Mouse (Mus musculus) B cell, adult (primary cell): ENCODE measurements around the gene Ints3. TPM values are rescaled to one million over a fixed set of nuclear protein-coding genes. Genes with fewer than 3 reads are reported as not detected.

Experiments used
- total RNA-seq: library from RNA; stranded (reverse); gene quantifications from 4 replicates; pipeline ENCODE4 v1.2.4, GENCODE M21; 2023; ENCODE audit not compliant: inconsistent age

Ints3 gene
- 50.8 to 61.1 TPM (median 56.2 TPM) in 4 replicates for total RNA-seq

GRCm38 (mm10) chr3:90433381-90434020 is at the start of gene Ints3:
Gene Ints3 (minus strand): TSS chr3:90433622.

DNA sequence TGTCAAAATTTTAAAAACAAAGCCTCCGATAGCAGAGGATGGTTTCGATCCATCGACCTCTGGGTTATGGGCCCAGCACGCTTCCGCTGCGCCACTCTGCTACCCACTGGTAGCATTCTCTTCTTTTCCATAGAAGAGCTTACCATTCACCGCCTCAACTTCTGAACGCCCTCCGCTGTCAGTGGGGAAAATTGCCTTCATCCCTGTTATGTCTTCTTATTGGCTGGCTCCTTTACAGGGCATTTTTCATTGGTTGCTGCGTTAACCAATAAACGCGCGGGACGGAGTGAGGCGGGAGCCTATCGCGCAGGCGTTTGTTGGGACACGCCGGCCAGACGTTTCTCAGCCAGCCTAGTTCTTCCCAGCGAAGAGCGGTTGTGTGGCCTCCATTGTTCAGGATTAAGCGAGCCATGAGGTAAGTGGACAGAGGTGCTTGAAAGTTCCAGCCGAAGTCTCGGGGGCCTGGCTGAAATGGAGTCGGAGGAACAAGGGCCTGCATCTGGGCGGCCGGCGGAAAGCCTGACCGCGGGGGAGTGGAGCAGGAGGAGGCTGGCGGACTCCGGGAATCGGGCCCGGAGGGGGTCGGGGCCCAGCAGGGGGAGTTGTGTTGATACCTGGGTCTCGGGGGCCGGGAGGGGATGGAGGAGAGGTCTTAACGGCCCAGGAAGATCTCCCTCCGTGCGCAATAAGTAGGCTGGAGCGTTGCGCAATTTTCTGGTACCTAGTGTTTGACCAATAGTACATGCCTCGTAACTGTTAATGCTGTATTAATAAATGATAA is 42.6 kb upstream of the Ints3 start, which contains the start of gene Ilf2:
Ilf2 (plus strand) TSS at position 296 of the 781 bp plus-strand sequence.

DNA sequence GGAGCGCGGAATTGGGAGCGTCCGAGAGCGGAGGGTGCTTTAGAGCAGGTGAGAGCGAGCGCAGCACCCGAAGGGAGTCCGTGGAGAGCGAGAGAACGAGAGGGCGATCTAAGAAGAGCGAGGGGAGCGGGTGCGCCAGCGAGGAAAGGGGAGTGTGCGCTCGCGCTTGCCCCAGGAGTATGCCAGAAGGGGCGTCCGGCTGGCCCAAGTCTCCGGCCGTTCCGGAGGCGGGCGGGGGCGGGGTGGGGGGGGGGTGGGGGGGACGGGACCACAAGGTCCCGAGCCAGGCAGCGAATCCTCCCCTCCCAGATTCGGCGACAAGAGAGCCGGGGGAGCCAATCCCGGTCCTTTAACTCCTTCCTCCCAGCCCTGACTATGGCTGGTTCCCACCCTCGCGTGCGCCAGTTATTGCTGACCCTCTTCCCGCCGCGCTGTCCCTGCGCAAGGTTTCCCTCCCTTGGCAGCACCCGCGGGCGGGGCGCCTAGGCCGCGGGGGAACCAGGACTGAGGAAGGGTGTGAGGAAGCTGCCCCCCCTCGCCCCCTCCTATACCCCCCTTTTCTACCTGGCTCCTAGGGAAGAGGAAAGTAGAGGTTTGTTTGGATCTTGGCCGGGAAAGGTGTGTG is 32.4 kb upstream of the Ints3 start, which contains the start of gene Npr1:
Npr1 (minus strand) TSS at position 181 of the 625 bp plus-strand sequence.

DNA sequence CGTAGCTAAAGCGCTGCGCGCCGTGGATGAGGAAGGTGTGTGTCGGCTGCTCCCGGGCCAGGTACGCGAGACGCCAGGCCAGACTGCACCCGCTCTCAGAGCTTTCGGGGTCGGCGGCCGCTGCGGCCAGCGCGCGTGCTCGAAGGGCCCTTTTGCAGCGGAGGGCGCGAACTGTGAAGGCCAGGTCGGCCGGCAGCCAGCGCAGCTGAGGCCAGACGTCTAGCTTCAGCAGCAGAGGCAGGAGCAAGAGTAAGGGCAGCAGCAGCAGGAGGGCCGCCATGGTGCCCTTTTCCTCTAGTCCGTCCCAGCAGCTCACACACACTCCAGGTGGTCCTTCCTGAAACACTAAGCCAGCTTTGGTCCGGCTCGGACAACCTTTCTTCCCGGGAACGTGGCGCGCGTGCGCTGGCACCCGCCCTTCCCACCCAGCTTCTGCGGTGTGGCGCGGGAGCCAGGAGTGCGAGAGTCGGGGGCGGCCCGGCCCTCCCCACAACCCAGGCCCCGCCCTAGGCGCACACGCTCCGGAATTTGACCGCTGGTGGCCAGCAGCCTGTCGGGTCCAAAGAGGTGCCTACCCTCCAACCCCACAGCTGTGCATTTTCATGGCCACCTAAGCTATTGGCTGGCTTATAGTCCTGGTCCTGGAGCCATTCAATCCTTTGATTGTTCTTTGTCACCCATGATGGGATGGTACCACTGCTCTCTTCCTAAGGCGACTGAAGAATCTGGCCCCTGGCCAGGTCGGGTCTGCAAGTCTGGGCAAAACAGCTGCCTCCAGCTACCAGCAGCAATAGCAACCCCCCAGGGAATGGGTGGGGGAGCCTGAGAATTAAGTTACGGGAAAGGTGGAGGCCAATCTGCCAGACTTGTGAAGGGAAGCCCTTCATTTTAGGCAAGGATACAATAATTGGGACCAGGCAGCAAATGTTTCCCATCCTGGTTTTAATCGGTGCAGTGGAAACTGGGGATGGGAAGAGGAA is 43.6 kb downstream of the Ints3 start, which contains the start of gene Slc27a3:
Slc27a3 (minus strand) TSS at position 428 of the 980 bp plus-strand sequence.

Other genes with a start within 250 kb of the Ints3 start
- 9,271 to 10,786 TPM (median 10,164 TPM) in 4 replicates for gene Rps27, start 220.0 kb downstream of the Ints3 start, total RNA-seq
- gene Rab13, start 219.9 kb downstream of the Ints3 start, total RNA-seq = 0.93 TPM in 1 of 4 replicates, not detected in the others
- gene Jtb, start 202.0 kb downstream of the Ints3 start, total RNA-seq = 90.1 to 110 TPM (median 97.2 TPM) in 4 replicates
- gene Creb3l4, start 190.1 kb downstream of the Ints3 start, total RNA-seq = not detected in 4 replicates
- 29.2 to 30.8 TPM (median 30.3 TPM) in 4 replicates for gene Slc39a1, start 185.4 kb downstream of the Ints3 start, total RNA-seq
- gene Crtc2, start 179.5 kb downstream of the Ints3 start, total RNA-seq = 175 to 191 TPM (median 186 TPM) in 4 replicates
- gene Dennd4b, start 168.4 kb downstream of the Ints3 start, total RNA-seq = 174 to 198 TPM (median 187 TPM) in 4 replicates
- 110 to 130 TPM (median 118 TPM) in 4 replicates for gene Gatad2b, start 140.4 kb downstream of the Ints3 start, total RNA-seq
- 0.99 to 2.0 TPM (median 1.6 TPM) in 4 replicates for gene Slc27a3, start 43.7 kb downstream of the Ints3 start, total RNA-seq
- 0.83 TPM in 1 of 4 replicates, not detected in the others for gene Npr1, start 32.2 kb upstream of the Ints3 start, total RNA-seq
- 85.5 to 94.6 TPM (median 90.6 TPM) in 4 replicates for gene Ilf2, start 42.5 kb upstream of the Ints3 start, total RNA-seq
- gene Snapin, start 57.4 kb upstream of the Ints3 start, total RNA-seq = 52.9 to 66.8 TPM (median 60.9 TPM) in 4 replicates
- gene Chtop, start 75.9 kb upstream of the Ints3 start, total RNA-seq = 188 to 206 TPM (median 192 TPM) in 4 replicates
- gene S100a1, start 80.8 kb upstream of the Ints3 start, total RNA-seq = 1.0 to 1.6 TPM in 2 of 4 replicates, not detected in the others
- 17.0 to 22.0 TPM (median 19.6 TPM) in 4 replicates for gene S100a13, start 80.8 kb upstream of the Ints3 start, total RNA-seq
- gene S100a14, start 93.2 kb upstream of the Ints3 start, total RNA-seq = 0.48 to 1.3 TPM (median 0.83 TPM) in 3 of 4 replicates, not detected in the other
- gene S100a16, start 103.6 kb upstream of the Ints3 start, total RNA-seq = not detected in 4 replicates
- 0.27 to 1.6 TPM (median 0.86 TPM) in 3 of 4 replicates, not detected in the other for gene S100a3, start 127.0 kb upstream of the Ints3 start, total RNA-seq
- gene S100a2, start 156.6 kb upstream of the Ints3 start, total RNA-seq = not detected in 4 replicates
- gene Gm42674, start 168.3 kb upstream of the Ints3 start, total RNA-seq = 3.3 TPM in 1 of 4 replicates, not detected in the others
- gene S100a4, start 170.1 kb upstream of the Ints3 start, total RNA-seq = 51.7 to 70.7 TPM (median 60.6 TPM) in 4 replicates
- gene S100a5, start 174.9 kb upstream of the Ints3 start, total RNA-seq = 2.0 to 6.8 TPM (median 4.0 TPM) in 4 replicates
- gene S100a6, start 179.3 kb upstream of the Ints3 start, total RNA-seq = 62.1 to 83.5 TPM (median 70.4 TPM) in 4 replicates
- gene S100a7a, start 220.4 kb upstream of the Ints3 start, total RNA-seq = not detected in 4 replicates
- gene S100a8, start 235.4 kb upstream of the Ints3 start, total RNA-seq = 4.9 to 7.9 TPM (median 6.2 TPM) in 4 replicates